In genomic region chr10:58233054-58233739, GRCm38 (mm10) we compare ENCODE assay signal across 13 mouse cellular contexts. TPM values are rescaled to one million over a fixed set of nuclear protein-coding genes. Genes with fewer than 3 reads are reported as not detected.
DNase-seq lines count a peak whose midpoint lies in the region; ATAC-seq and TF ChIP-seq lines count a peak whose summit lies in the region.
"Not testable (repeated sequence)": the region's sequence is repeated elsewhere in the genome, so short reads cannot be mapped to it uniquely, and the experiment has no call there.
"Had no signal": no experiment of that assay in that cellular context is flagged by ENCODE, and none has a peak within 500 bp of the region (broad histone marks: within the 10 kb centered on the region; RNA-seq: fewer than 3 reads in every experiment).

No protein-coding gene starts in this region.

- intact Hi-C loops in heart, postnatal 14 days (cut with DNase I), result not testable (repeated sequence)

- not testable (repeated sequence) for H3K36me3 ChIP-seq in embryonic facial prominence, embryonic 15.5 days; intestine, postnatal 0 days (ENCODE audit: control insufficient read depth, insufficient read depth); limb, embryonic 15.5 days; neural tube, embryonic 11.5 days (ENCODE audit: control insufficient read depth, insufficient read depth, low read length); thymus, adult 2 months (ENCODE audit: control insufficient read depth, insufficient read depth, low read length)

- H3K9ac ChIP-seq in embryonic facial prominence, embryonic 15.5 days; intestine, postnatal 0 days (ENCODE audit: low read depth, low read length); limb, embryonic 15.5 days; neural tube, embryonic 11.5 days (ENCODE audit: low read length): not testable (repeated sequence)

- H3K9me3 ChIP-seq in embryonic facial prominence, embryonic 15.5 days (replicated peaks), result peaks cover 18% of the 10 kb centered on the region
- peaks cover 15% of the 10 kb centered on the region for H3K9me3 ChIP-seq in intestine, postnatal 0 days (ENCODE audit: control insufficient read depth)
- peaks cover 16% of the 10 kb centered on the region for H3K9me3 ChIP-seq in limb, embryonic 15.5 days
- peaks cover 17% of the 10 kb centered on the region for H3K9me3 ChIP-seq in neural tube, embryonic 11.5 days (ENCODE audit: control insufficient read depth, low read length)

- H3K27me3 ChIP-seq in embryonic facial prominence, embryonic 15.5 days; intestine, postnatal 0 days (replicated peaks; ENCODE audit: control insufficient read depth, insufficient read depth, low read length); limb, embryonic 15.5 days; neural tube, embryonic 11.5 days (ENCODE audit: control insufficient read depth, insufficient read depth, low read length); thymus, adult 2 months (ENCODE audit: control insufficient read depth, insufficient read depth, low read length): not testable (repeated sequence)

- TF ChIP-seq POLR2A in thymus, adult 2 months (IDR thresholded peaks at IDR 0.05; ENCODE audit: control insufficient read depth, extremely low read depth, insufficient read depth, low read length, poor library complexity), result not testable (repeated sequence)

- ATAC-seq in embryonic facial prominence, embryonic 15.5 days (ENCODE audit: insufficient number of reproducible peaks, low FRiP score, low TSS enrichment, low read depth), result peak; percentile 27
- peak; percentile 42 for ATAC-seq in intestine, postnatal 0 days
- peak; percentile 41 for ATAC-seq in limb, embryonic 15.5 days (ENCODE audit: insufficient number of reproducible peaks, low FRiP score, low TSS enrichment, low read depth)
- peak; percentile 63 for ATAC-seq in neural tube, embryonic 11.5 days (ENCODE audit: insufficient read depth, low FRiP score, low TSS enrichment)

- not testable (repeated sequence) for H3K4me1 ChIP-seq in embryonic facial prominence, embryonic 15.5 days; intestine, postnatal 0 days (replicated peaks; ENCODE audit: control insufficient read depth, insufficient read depth, low read length); limb, embryonic 15.5 days; neural tube, embryonic 11.5 days (ENCODE audit: control insufficient read depth, insufficient read depth, low read length); thymus, adult 2 months (replicated peaks; ENCODE audit: control insufficient read depth, insufficient read depth, low read length)

- not testable (repeated sequence) for H3K27ac ChIP-seq in embryonic facial prominence, embryonic 15.5 days (replicated peaks); intestine, postnatal 0 days (ENCODE audit: low read depth, low read length); limb, embryonic 15.5 days; neural tube, embryonic 11.5 days (ENCODE audit: low read depth, low read length); thymus, adult 2 months (ENCODE audit: control insufficient read depth, insufficient read depth, low read length)

- H3K4me2 ChIP-seq in embryonic facial prominence, embryonic 15.5 days (replicated peaks); intestine, postnatal 0 days (replicated peaks; ENCODE audit: low read depth); limb, embryonic 15.5 days; neural tube, embryonic 11.5 days (ENCODE audit: low read depth): not testable (repeated sequence)

- WGBS in embryonic facial prominence, embryonic 15.5 days, result 72% methylated on average over 10 of the region's 10 CpGs
- 83% methylated on average over 9 of the region's 10 CpGs for WGBS in intestine, postnatal 0 days
- WGBS in limb, embryonic 15.5 days, result 75% methylated on average over 10 of the region's 10 CpGs
- 83% methylated on average over 9 of the region's 10 CpGs for whole genome bisulfite sequencing in neural tube, embryonic 11.5 days
- WGBS in thymus, adult 2 months, result 81% methylated on average over 10 of the region's 10 CpGs

- DNase-seq in gastrocnemius, postnatal 10 days, result peak; percentile 30
- DNase-seq in heart, postnatal 14 days, result peak; percentile 22 to 29
- peak; percentile 16 for DNase-seq in lung, postnatal 25 days (ENCODE audit: low spot score)
- not testable (repeated sequence) for DNase-seq in neural tube, embryonic 11.5 days (ENCODE audit: low spot score)
- peak; percentile 32 for DNase-seq in thymus, adult 2 months

- TF ChIP-seq CTCF in intestine, postnatal 0 days (IDR thresholded peaks at IDR 0.05; ENCODE audit: low read depth); thymus, adult 2 months (IDR thresholded peaks at IDR 0.05; ENCODE audit: borderline replicate concordance, control insufficient read depth, extremely low read depth, insufficient read depth, low read length, poor library complexity): not testable (repeated sequence)

- H3K4me3 ChIP-seq in embryonic facial prominence, embryonic 15.5 days (replicated peaks); intestine, postnatal 0 days (ENCODE audit: low read depth, low read length); limb, embryonic 15.5 days; neural tube, embryonic 11.5 days (ENCODE audit: low read depth, low read length); thymus, adult 2 months (ENCODE audit: control insufficient read depth, insufficient read depth, low read length): not testable (repeated sequence)

RNA-seq across cellular contexts. Expression of gene Duxf3, which starts 0.7 kb away (rescaled TPM):
- not detected in 2 replicates for polyA plus RNA-seq in embryonic facial prominence, embryonic 15.5 days (2015; fragmentation: Nextera tagmentation; extraction: Ambion mirVana)
- total RNA-seq in gastrocnemius, postnatal 10 days (2021), result not detected
- total RNA-seq in heart, postnatal 14 days (2021), result not detected
- polyA plus RNA-seq in intestine, postnatal 0 days (2015; fragmentation: Nextera tagmentation; extraction: Ambion mirVana), result not detected in 2 replicates
- not detected in 2 replicates for polyA plus RNA-seq in limb, embryonic 15.5 days (2015; fragmentation: Nextera tagmentation; extraction: Ambion mirVana)
- polyA plus RNA-seq in neural tube, embryonic 11.5 days (2014; fragmentation: Nextera tagmentation; extraction: Ambion mirVana), result not detected in 2 replicates
- not detected in 2 replicates for polyA plus RNA-seq in thymus, adult 2 months (2012; rRNA removed)
- total RNA-seq: adrenal gland, postnatal 14 days; heart, postnatal 36 days; left cerebral cortex, adult 8-10 months had no signal
- polyA plus RNA-seq: large intestine, adult 2 months had no signal

RNA-seq across cellular contexts. Expression of gene Gm4981, which starts 3.3 kb away (rescaled TPM):
- not detected in 2 replicates for polyA plus RNA-seq in embryonic facial prominence, embryonic 15.5 days (2015; fragmentation: Nextera tagmentation; extraction: Ambion mirVana)
- not detected for total RNA-seq in gastrocnemius, postnatal 10 days (2021)
- total RNA-seq in heart, postnatal 14 days (2021), result not detected
- polyA plus RNA-seq in intestine, postnatal 0 days (2015; fragmentation: Nextera tagmentation; extraction: Ambion mirVana), result not detected in 2 replicates
- polyA plus RNA-seq in limb, embryonic 15.5 days (2015; fragmentation: Nextera tagmentation; extraction: Ambion mirVana), result not detected in 2 replicates
- not detected in 2 replicates for polyA plus RNA-seq in neural tube, embryonic 11.5 days (2014; fragmentation: Nextera tagmentation; extraction: Ambion mirVana)
- not detected in 2 replicates for polyA plus RNA-seq in thymus, adult 2 months (2012; rRNA removed)
- total RNA-seq: adrenal gland, postnatal 14 days; CH12.LX; heart, postnatal 36 days; left cerebral cortex, adult 8-10 months had no signal
- polyA plus RNA-seq: large intestine, adult 2 months had no signal

RNA-seq across cellular contexts. Expression of gene AW822073, which starts 8.5 kb away (rescaled TPM):
- polyA plus RNA-seq in embryonic facial prominence, embryonic 15.5 days (2015; fragmentation: Nextera tagmentation; extraction: Ambion mirVana), result not detected in 2 replicates
- total RNA-seq in gastrocnemius, postnatal 10 days (2021), result not detected
- total RNA-seq in heart, postnatal 14 days (2021), result not detected
- not detected in 2 replicates for polyA plus RNA-seq in intestine, postnatal 0 days (2015; fragmentation: Nextera tagmentation; extraction: Ambion mirVana)
- not detected in 2 replicates for polyA plus RNA-seq in limb, embryonic 15.5 days (2015; fragmentation: Nextera tagmentation; extraction: Ambion mirVana)
- not detected in 2 replicates for polyA plus RNA-seq in neural tube, embryonic 11.5 days (2014; fragmentation: Nextera tagmentation; extraction: Ambion mirVana)
- not detected in 2 replicates for polyA plus RNA-seq in thymus, adult 2 months (2012; rRNA removed)
- total RNA-seq: adrenal gland, postnatal 14 days; CH12.LX; heart, postnatal 36 days; left cerebral cortex, adult 8-10 months had no signal
- polyA plus RNA-seq: large intestine, adult 2 months had no signal

RNA-seq across cellular contexts. Expression of gene Gcc2, which starts 22.1 kb away (rescaled TPM):
- 56.7 and 57.4 TPM in 2 replicates for polyA plus RNA-seq in embryonic facial prominence, embryonic 15.5 days (2015; fragmentation: Nextera tagmentation; extraction: Ambion mirVana)
- 10 to 100 TPM; 14.8 to 16.9 TPM for total RNA-seq in gastrocnemius, postnatal 10 days (2021)
- 10 to 100 TPM; 23.2 to 27.2 TPM for total RNA-seq in heart, postnatal 14 days (2021)
- polyA plus RNA-seq in intestine, postnatal 0 days (2015; fragmentation: Nextera tagmentation; extraction: Ambion mirVana), result 91.7 and 96.3 TPM in 2 replicates
- 49.2 and 60.9 TPM in 2 replicates for polyA plus RNA-seq in limb, embryonic 15.5 days (2015; fragmentation: Nextera tagmentation; extraction: Ambion mirVana)
- polyA plus RNA-seq in neural tube, embryonic 11.5 days (2014; fragmentation: Nextera tagmentation; extraction: Ambion mirVana), result 39.0 and 40.5 TPM in 2 replicates
- polyA plus RNA-seq in thymus, adult 2 months (2012; rRNA removed), result 10.3 and 11.7 TPM in 2 replicates
